In genomic region chr19:10363869-10364268, GRCm38 (mm10) we compare ENCODE assay signal across 16 mouse cellular contexts. TPM values are rescaled to one million over a fixed set of nuclear protein-coding genes. Genes with fewer than 3 reads are reported as not detected.
DNase-seq lines count a peak whose midpoint lies in the region; ATAC-seq and TF ChIP-seq lines count a peak whose summit lies in the region.
"Had no signal": no experiment of that assay in that cellular context is flagged by ENCODE, and none has a peak within 500 bp of the region (broad histone marks: within the 10 kb centered on the region; RNA-seq: fewer than 3 reads in every experiment).

No protein-coding gene starts in this region.

- H3K4me3 ChIP-seq in kidney, embryonic 14.5 days (ENCODE audit: low read length), result no peak overlapping the region
- H3K4me3 ChIP-seq in neural tube, embryonic 14.5 days (ENCODE audit: low read depth, low read length), result no peak overlapping the region
- H3K4me3 ChIP-seq in cerebellum, adult 2 months (replicated peaks; ENCODE audit: insufficient read depth, low read depth, low read length), result no peak overlapping the region
- H3K4me3 ChIP-seq: embryonic facial prominence, embryonic 13.5 days; forebrain, embryonic 15.5 days; left cerebral cortex, adult 2 months; liver, embryonic 13.5 days had no signal

- no peaks in the 10 kb centered on the region; the same call in none of the 2 replicates for H3K27me3 ChIP-seq in kidney, embryonic 14.5 days (ENCODE audit: control insufficient read depth, insufficient read depth, low read length)
- no peaks in the 10 kb centered on the region for H3K27me3 ChIP-seq in neural tube, embryonic 14.5 days (ENCODE audit: control insufficient read depth, insufficient read depth, low read length)
- H3K27me3 ChIP-seq in cerebellum, adult 2 months (ENCODE audit: control insufficient read depth, insufficient read depth, low read length), result peaks cover 2% of the 10 kb centered on the region
- H3K27me3 ChIP-seq: embryonic facial prominence, embryonic 13.5 days; forebrain, embryonic 15.5 days; liver, embryonic 13.5 days had no signal

- H3K4me1 ChIP-seq in kidney, embryonic 14.5 days (ENCODE audit: control insufficient read depth, insufficient read depth, low read length), result peaks cover 19% of the 10 kb centered on the region
- no peaks in the 10 kb centered on the region for H3K4me1 ChIP-seq in neural tube, embryonic 14.5 days (ENCODE audit: control insufficient read depth, insufficient read depth, low read length)
- no peaks in the 10 kb centered on the region for H3K4me1 ChIP-seq in cerebellum, adult 2 months (ENCODE audit: control insufficient read depth, insufficient read depth, low read length)
- H3K4me1 ChIP-seq: embryonic facial prominence, embryonic 13.5 days; forebrain, embryonic 15.5 days had no signal

- intact Hi-C loops in left cerebral cortex, postnatal 14 days (cut with DNase I), result no loop called here

- 0 out of 2 replicates have a peak overlapping the region, but pooled peaks have one; percentile 17 for H3K27ac ChIP-seq in kidney, embryonic 14.5 days (ENCODE audit: low read depth, low read length)
- H3K27ac ChIP-seq in neural tube, embryonic 14.5 days (ENCODE audit: low read depth, low read length), result no peak overlapping the region
- no peak overlapping the region for H3K27ac ChIP-seq in cerebellum, adult 2 months (ENCODE audit: insufficient read depth, low read length)
- H3K27ac ChIP-seq: embryonic facial prominence, embryonic 13.5 days; forebrain, embryonic 15.5 days; left cerebral cortex, adult 2 months; liver, embryonic 13.5 days had no signal

- DNase-seq in kidney, adult 9 months, result no peak
- DNase-seq in MN1 (ENCODE audit: low spot score), result peak; percentile 39
- peak; percentile 39 for DNase-seq in embryo, embryonic 11 days
- no peak for DNase-seq in cerebellum, adult 2 months
- DNase-seq in left cerebral cortex, postnatal 14 days (ENCODE audit: low spot score in 2 of 2), result no peak
- DNase-seq: adrenal gland, postnatal 36 days; cerebellum, adult 11 months; kidney, adult 2 months; liver, embryonic 13.5 days; lung, postnatal 36 days; right cerebral cortex, postnatal 25 days had no signal

- no peaks in the 10 kb centered on the region for H3K36me3 ChIP-seq in kidney, embryonic 14.5 days (ENCODE audit: control insufficient read depth, insufficient read depth, low read length)
- H3K36me3 ChIP-seq in neural tube, embryonic 14.5 days (ENCODE audit: control insufficient read depth, insufficient read depth, low read length), result no peaks in the 10 kb centered on the region
- H3K36me3 ChIP-seq: embryonic facial prominence, embryonic 13.5 days; forebrain, embryonic 15.5 days; liver, embryonic 13.5 days had no signal

- TF ChIP-seq POLR2A in cerebellum, adult 2 months (IDR thresholded peaks at IDR 0.05; ENCODE audit: borderline replicate concordance, insufficient read depth, low read length), result no peak

- no peak overlapping the region for H3K4me2 ChIP-seq in kidney, embryonic 14.5 days (replicated peaks; ENCODE audit: low read depth, low read length)
- H3K4me2 ChIP-seq in neural tube, embryonic 14.5 days (ENCODE audit: low read depth, low read length), result no peak overlapping the region
- H3K4me2 ChIP-seq: embryonic facial prominence, embryonic 13.5 days; forebrain, embryonic 15.5 days; liver, embryonic 13.5 days had no signal

- peak; percentile 69 for ATAC-seq in kidney, embryonic 14.5 days (ENCODE audit: low FRiP score, low TSS enrichment)
- ATAC-seq in neural tube, embryonic 14.5 days (ENCODE audit: low read depth), result peak; percentile 38; the same call in 1 of the 2 replicates
- ATAC-seq: forebrain, embryonic 15.5 days had no signal

- no peak for TF ChIP-seq CTCF in cerebellum, adult 2 months (IDR thresholded peaks at IDR 0.05; ENCODE audit: borderline replicate concordance, insufficient read depth, low read depth, low read length)

- H3K9me3 ChIP-seq in kidney, embryonic 14.5 days (ENCODE audit: control insufficient read depth, low read length), result no peaks in the 10 kb centered on the region
- H3K9me3 ChIP-seq in neural tube, embryonic 14.5 days (ENCODE audit: control insufficient read depth, low read length), result no peaks in the 10 kb centered on the region
- H3K9me3 ChIP-seq: embryonic facial prominence, embryonic 13.5 days; forebrain, embryonic 15.5 days; liver, embryonic 13.5 days had no signal

- WGBS in kidney, embryonic 14.5 days, result 5% methylated on average over 7 of the region's 7 CpGs
- WGBS in neural tube, embryonic 14.5 days, result 19% methylated on average over 7 of the region's 7 CpGs
- 39% methylated on average over 7 of the region's 7 CpGs for WGBS in cerebellum, adult 2 months

- no peak overlapping the region for H3K9ac ChIP-seq in kidney, embryonic 14.5 days (ENCODE audit: low read depth, low read length)
- no peak overlapping the region for H3K9ac ChIP-seq in neural tube, embryonic 14.5 days (replicated peaks; ENCODE audit: low read depth, low read length)
- H3K9ac ChIP-seq: embryonic facial prominence, embryonic 13.5 days; forebrain, embryonic 15.5 days; liver, embryonic 13.5 days had no signal

RNA-seq across cellular contexts. Expression of gene Syt7, which starts 25.0 kb away (rescaled TPM):
- 2.1 and 2.3 TPM in 2 replicates for polyA plus RNA-seq in kidney, embryonic 14.5 days (2014; fragmentation: Nextera tagmentation; extraction: Ambion mirVana)
- polyA plus RNA-seq in neural tube, embryonic 14.5 days (2014; fragmentation: Nextera tagmentation; extraction: Ambion mirVana), result 11.4 and 15.5 TPM in 2 replicates
- polyA plus RNA-seq in cerebellum, adult 2 months (2012; rRNA removed), result 173 and 187 TPM in 2 replicates
- total RNA-seq in left cerebral cortex, postnatal 14 days (2021), result 100 to 1,000 TPM; 279 to 314 TPM

RNA-seq across cellular contexts. Expression of gene Dagla, which starts 59.2 kb away (rescaled TPM):
- 2.2 and 3.0 TPM in 2 replicates for polyA plus RNA-seq in kidney, embryonic 14.5 days (2014; fragmentation: Nextera tagmentation; extraction: Ambion mirVana)
- polyA plus RNA-seq in neural tube, embryonic 14.5 days (2014; fragmentation: Nextera tagmentation; extraction: Ambion mirVana), result 7.8 and 8.9 TPM in 2 replicates
- polyA plus RNA-seq in cerebellum, adult 2 months (2012; rRNA removed), result 53.4 and 59.5 TPM in 2 replicates
- total RNA-seq in left cerebral cortex, postnatal 14 days (2021), result 10 to 100 TPM; 84.2 to 85.4 TPM

Comparison
In these comparisons a context has a peak if more than half of its experiments do, and no peak if none do; other contexts are left out.
1. DNase-seq: peak in MN1 (single experiment) and embryo, embryonic 11 days (single experiment); none in kidney, adult 9 months (single experiment), cerebellum, adult 2 months (0 of 2) and left cerebral cortex, postnatal 14 days (0 of 2).
2. RNA of gene Syt7, which starts 25.0 kb away (polyA plus RNA-seq): 173 to 187 TPM in cerebellum, adult 2 months; 11.4 to 15.5 TPM in neural tube, embryonic 14.5 days and 2.1 to 2.3 TPM in kidney, embryonic 14.5 days; every median in the first group is over 10 times any median in the second.